Mouse (Mus musculus) cerebellum, postnatal 10 days (tissue): ENCODE data around the gene Epha10.
A peak's percentile ranks its signal among the peaks of the same experiment; 100 is the strongest.
"Not testable (repeated sequence)": the region's sequence is repeated elsewhere in the genome, so short reads cannot be mapped to it uniquely, and the experiment has no call there.

Experiments
- DNase-seq, 2 experiments: peaks; one replicate each; pipeline ENCODE4 v3.0.0; 2021; ENCODE audit warnings: mixed read lengths in 2 of 2

Epha10 gene

DNA sequence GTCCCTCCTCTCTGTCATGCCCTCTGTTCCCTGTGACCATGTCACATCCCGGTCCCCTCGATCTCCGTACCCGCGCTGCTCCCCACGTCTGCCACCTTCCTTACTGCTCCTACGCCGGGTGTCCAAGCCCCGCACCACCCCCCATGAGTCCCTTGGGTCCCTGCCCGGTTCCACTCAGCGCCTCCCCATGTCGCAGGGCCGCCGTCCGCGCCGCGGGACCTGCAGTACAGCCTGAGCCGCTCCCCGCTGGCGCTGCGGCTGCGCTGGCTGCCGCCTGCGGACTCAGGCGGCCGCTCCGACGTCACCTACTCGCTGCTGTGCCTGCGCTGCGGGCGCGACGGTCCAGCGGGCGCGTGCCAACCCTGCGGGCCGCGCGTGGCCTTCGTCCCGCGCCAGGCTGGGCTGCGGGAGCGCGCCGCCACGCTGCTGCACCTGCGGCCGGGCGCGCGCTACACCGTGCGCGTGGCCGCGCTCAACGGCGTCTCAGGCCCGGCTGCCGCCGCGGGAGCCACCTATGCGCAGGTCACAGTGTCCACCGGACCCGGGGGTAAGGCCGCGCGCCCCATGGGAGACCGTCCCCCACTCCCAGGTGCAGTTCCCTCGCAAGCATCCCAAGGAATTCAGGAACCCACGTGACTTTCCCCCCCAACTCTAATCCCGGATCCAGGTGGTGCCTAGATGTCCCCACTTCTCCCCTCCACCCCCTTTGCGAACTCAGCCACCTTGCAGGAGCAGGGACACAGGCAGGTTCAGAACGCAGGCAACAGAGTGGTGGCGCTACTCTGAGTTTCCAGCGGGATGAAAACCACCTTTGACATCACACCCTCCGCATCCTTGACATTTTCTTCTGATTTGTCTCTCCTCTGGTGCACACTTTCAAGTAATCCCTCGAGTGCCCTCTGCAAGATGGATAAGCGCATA lies 14.1 kb downstream of the Epha10 start:
- DNase-seq, result peak; percentile 72 to 73

GRCm38 (mm10) chr4:124898428-124898827 lies 17.7 kb downstream of the Epha10 start:
- no peak for DNase-seq

GRCm38 (mm10) chr4:124899906-124900305 lies 19.2 kb downstream of the Epha10 start:
- DNase-seq, result no peak

DNA sequence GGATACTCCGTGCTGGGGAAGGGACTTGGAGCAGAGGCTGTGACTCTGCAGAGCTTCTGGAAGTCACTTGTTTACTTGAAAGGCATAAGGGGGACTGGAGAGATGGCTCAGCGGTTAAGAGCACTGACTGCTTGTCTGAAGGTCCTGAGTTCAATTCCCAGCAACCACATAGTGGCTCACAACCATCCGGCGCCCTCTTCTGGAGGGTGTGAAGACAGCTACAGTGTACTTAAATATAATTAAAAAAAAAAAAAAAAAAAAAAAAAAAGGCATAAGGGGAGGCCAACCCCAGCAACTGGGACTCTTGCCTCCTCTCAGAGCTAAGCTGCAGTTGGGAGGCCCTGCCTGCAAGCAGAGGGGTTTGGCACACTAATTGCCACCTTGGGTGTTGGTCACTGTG lies 24.7 kb downstream of the Epha10 start:
- peak in 1 of 2 experiments; percentile 29 for DNase-seq

DNA sequence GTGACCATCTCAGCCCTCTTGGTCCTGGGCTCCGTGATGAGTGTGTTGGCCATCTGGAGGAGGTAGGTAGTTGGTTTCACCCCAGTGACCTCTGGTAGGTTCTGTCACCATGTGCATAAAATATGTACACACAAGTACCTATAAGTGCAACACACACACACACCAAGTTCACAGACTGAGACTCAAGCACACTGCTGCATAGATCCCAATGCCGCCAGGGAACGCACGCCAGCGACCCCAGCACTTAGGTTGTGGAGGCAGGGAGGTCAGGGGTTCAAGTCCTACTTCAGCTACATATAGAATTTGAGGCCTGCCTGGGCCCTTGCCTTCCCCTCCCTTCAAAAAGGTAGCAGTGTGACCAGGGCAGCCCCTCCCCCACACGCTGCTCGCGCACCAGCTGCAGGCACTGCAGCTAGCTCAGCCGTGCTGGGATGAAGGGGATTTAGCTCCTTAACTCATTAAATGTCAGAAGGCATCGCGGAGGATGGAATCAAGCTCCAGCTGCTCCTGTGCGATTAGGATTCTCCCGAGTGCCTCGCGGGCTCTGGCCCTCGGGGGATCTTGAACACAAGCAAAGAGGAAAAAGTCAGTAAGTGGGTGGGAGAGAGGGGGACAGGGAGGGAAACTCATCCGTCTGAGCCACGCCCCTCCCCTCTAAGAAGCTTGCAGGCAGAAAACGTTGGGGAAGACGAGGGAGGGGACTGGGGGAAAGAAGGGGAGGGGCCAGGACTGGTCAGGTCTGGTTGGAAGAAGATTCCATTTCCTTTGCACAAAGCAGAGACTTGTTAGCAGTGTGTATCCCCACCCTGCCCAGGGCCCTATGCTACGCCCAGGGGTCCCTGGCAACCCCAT lies 25.5 kb downstream of the Epha10 start:
- peak; percentile 65 to 66 for DNase-seq

GRCm38 (mm10) chr4:124928102-124928501 lies 47.4 kb downstream of the Epha10 start:
- no peak for DNase-seq

GRCm38 (mm10) chr4:124936613-124937471 lies 56.1 kb downstream of the Epha10 start, which contains the start of gene 9930104L06Rik:
Gene 9930104L06Rik, plus strand, starts transcription at chr4:124937048.
- peak; percentile 96 for DNase-seq

DNA sequence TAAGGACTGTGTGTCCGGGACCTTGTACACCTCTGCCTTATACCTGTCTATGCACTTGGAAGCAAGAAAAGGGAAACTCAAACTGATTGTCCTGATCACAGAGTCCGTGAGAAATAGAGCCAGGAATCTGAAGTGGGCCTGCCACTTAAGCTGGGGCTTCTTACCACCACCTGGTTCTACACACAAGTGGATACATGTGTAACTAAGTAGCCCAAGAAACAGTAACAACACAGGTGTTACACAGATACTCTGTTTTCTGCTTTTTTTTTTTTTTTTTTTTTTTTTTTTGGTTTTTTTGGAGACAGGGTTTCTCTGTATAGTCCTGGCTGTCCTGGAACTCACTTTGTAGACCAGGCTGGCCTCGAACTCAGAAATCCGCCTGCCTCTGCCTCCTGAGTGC lies 58.5 kb downstream of the Epha10 start, which contains the start of gene Cdca8:
Gene Cdca8, minus strand, starts transcription at position 101 of the 400 bp plus-strand sequence.
- DNase-seq, result not testable (repeated sequence)

GRCm38 (mm10) chr4:124943022-124943421 lies 62.3 kb downstream of the Epha10 start:
- DNase-seq, result peak; percentile 89 to 93

DNA sequence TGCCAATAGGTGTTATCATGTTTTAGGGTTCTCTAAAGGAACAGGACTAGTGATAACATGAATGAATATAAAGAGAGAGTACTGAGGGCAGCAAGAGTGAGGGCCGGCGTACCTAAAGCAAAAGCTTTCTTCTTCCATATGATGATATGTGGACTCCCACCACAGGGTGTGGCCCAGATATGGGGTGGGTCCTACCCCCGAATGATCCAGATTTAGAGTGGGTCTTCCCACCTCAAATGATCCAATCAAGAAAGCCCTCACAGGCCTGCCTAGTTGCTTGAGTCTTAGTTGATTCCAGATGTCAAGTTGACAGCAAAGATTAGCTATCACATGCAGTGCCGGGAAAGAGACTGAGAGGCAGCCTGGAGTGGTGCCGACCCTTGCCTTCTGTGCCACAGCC lies 63.1 kb downstream of the Epha10 start:
- DNase-seq, result no peak

DNA sequence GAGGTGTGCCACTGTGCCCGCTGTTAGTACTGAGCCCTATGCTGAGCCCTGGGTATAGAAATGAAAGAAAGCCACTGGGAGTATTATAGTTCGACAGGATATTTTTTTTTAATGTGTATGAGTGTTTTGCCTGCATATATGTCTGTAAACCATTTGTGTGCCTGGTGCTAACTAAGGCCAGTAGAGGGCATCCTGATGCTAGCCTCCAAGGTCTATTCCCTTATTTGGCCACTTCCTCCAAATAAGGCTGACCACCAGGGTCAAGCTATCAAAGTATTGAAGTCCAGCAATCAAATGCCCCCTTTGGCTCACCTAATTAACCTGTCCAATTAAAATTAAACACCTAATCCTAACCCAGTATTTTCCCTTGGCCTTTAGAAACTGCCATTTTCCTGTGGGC lies 64.3 kb downstream of the Epha10 start:
- no peak for DNase-seq

DNA sequence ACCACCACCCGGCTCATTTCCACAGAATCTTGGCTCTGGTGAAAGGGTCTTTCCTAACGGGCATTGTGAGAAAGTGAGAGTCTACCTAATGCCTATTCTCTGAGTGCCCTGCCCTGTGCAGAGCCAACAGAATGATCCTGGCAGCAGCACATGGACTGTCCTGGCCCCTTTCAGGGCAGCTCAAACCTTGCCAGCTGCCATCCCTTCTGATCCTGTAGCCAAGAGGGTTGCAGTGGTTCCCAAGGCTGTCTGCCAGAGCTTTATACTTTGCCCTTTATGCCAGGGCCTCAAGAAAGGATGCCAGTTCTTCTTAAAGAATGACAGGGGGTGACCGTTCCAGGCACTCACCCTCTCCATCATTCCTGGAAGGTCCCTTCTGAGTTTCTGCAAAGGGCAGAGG lies 68.8 kb downstream of the Epha10 start:
- DNase-seq, result peak; percentile 40 to 63

DNA sequence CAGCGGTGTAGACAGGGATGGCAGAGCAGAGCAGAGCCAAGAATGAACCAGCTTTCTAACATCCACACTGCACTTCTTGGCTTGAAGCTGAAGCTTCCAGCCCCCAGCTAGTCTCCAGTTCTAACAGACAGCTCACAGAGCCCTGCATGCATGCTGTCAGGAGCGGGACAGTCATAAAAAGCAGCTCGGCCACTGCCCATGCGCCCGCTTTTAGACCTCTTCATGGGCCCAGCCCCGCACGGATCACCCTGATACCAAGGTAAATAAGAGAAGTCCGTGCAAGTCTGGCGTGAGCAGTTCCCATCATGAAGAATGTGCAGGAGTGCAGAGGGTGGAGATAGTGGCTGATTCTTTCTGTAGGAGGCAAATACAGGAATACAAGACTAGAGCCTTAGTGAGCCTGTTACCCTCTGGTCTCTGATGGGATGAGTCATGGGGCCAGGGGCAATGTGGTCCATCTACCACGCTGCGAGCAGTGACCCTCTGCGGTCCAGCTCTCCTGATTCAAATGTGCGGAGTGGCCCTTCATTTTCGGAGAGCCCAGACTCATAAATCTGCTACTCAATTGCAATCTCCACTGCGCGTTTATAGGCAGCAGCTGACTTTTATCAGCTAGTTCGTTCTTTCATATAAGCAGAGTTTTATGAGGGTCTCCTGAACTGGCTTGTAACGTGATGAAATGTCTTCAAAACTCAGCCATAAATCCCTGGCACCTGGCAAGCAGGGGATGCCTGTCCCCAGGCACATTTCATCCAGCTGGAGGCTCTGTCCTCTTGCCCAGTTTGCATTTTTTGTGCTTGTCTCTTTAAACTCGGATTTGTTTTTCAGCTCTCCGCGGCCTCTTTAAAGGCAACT lies 69.7 kb downstream of the Epha10 start:
- peak in 1 of 2 experiments; percentile 32 for DNase-seq

GRCm38 (mm10) chr4:124951036-124951433 lies 70.3 kb downstream of the Epha10 start:
- no peak for DNase-seq

GRCm38 (mm10) chr4:124953546-124953945 lies 72.8 kb downstream of the Epha10 start:
- DNase-seq, result peak; percentile 28 to 30

GRCm38 (mm10) chr4:124957284-124957683 lies 76.6 kb downstream of the Epha10 start:
- DNase-seq, result no peak

- no peak for DNase-seq
Observed at GRCm38 (mm10) chr4:124959062-124959461, 78.4 kb downstream of the Epha10 start.

- peak; percentile 70 to 75 for DNase-seq
Observed at GRCm38 (mm10) chr4:124960940-124961339, 80.2 kb downstream of the Epha10 start.

DNA sequence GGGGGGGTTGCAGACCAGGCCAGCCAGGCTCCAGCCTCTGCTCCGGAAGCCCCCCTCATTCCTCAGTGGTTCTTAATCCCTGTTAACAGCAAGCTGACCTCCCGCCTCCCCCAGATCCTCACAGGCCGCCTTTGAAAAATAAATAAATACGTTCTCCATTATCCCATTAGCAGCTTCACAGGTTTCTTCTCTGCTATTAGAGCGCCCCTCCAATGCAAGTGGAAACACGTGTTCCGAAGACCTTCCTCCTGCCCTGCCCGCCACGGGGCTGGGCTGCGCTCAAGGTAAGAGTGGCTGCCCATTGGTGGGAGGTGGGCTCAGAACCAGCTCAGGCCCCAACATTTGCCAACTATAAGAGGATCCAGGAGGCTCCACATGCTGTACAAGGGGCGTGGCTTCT lies 81.9 kb downstream of the Epha10 start:
- DNase-seq, result no peak

DNA sequence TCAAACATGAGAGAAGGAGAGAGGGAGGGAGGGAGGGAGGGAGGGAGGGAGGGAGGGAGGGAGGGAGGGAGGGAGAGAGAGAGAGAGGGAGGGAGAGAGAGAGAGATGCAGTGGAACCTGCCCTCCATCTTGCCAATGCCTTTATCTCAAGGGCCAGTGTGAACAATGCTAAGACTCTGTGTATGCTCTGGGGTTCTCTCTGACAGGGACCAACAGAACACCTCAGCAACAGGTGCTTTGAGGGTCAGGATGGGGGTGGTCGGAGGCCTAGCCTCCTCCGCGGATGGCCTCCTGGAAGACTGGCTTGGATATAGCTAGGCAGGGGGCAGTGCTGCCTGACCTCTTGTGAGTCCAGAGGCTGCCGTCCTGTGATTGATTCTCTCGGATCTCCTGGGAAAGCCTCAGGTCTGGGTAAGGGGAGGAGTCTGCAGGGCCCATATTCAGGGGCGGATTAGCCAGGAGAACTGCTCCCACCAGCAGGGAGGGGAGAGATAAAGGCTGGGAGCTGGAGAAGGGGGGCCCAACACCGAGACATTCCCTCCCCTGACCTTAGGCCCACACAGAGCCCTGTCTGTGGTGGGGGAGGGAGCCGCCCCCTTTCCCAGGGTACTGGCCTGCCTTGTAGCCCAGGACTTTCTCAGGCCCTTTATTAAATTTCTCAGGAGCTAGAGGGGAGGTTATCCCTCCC lies 84.4 kb downstream of the Epha10 start:
- no peak for DNase-seq
